Mouse (Mus musculus) stomach, postnatal 0 days (tissue): ENCODE results near the gene Slc16a13. TPM values are rescaled to one million over a fixed set of nuclear protein-coding genes. Genes with fewer than 3 reads are reported as not detected.

Experiments
- ATAC-seq: fragments of 200-750 bp; cut with Nextera tagmentation; 2 replicates; pipeline ENCODE4 v1.8.0; 2017; ENCODE audit not compliant: low FRiP score, low TSS enrichment
- DNase-seq: peaks from one replicate; pipeline ENCODE4 v3.0.0-alpha.2; 2016; ENCODE audit warnings: low spot score
- H3K27ac ChIP-seq: fragments of 300-500 bp; sonication (generic); replicated peaks from 2 replicates; pipeline ENCODE4 v1.5.1; 2014; ENCODE audit warnings: mild to moderate bottlenecking, control low read depth
- H3K27me3 ChIP-seq: fragments of 300-500 bp; sonication (generic); 2 replicates; pipeline ENCODE4 v1.6.1; 2014; ENCODE audit warnings: low read length; ENCODE audit not compliant: control insufficient read depth, insufficient read depth
- H3K36me3 ChIP-seq: fragments of 300-500 bp; sonication (generic); 2 replicates; pipeline ENCODE4 v1.6.1; 2014; ENCODE audit warnings: low read length, mixed read lengths; ENCODE audit not compliant: control insufficient read depth, insufficient read depth
- H3K4me1 ChIP-seq: fragments of 300-500 bp; sonication (generic); replicated peaks from 2 replicates; pipeline ENCODE4 v1.6.1; 2014; ENCODE audit warnings: antibody characterized with exemption; ENCODE audit not compliant: control insufficient read depth, insufficient read depth
- H3K4me2 ChIP-seq: fragments of 300-500 bp; sonication (generic); replicated peaks from 2 replicates; pipeline ENCODE4 v1.6.1; 2014; ENCODE audit warnings: low read depth, mild to moderate bottlenecking, control low read depth, moderate library complexity
- H3K4me3 ChIP-seq: fragments of 300-500 bp; sonication (generic); 2 replicates; pipeline ENCODE4 v1.5.1; 2014; ENCODE audit warnings: low read depth, low read length, control low read depth
- H3K9ac ChIP-seq: fragments of 300-500 bp; sonication (generic); 2 replicates; pipeline ENCODE4 v1.6.1; 2014; ENCODE audit warnings: mild to moderate bottlenecking, low read length, control low read depth, mixed read lengths
- H3K9me3 ChIP-seq: fragments of 300-500 bp; sonication (generic); 2 replicates; pipeline ENCODE4 v1.6.1; 2016; ENCODE audit warnings: low read length; ENCODE audit not compliant: control insufficient read depth
- CTCF ChIP-seq: IDR thresholded peaks from 2 replicates; pipeline ENCODE4 v1.5.1; 2016; ENCODE audit warnings: antibody characterized with exemption, low read depth, mild to moderate bottlenecking, moderate library complexity
- EP300 ChIP-seq: optimal IDR thresholded peaks from 2 replicates; pipeline ENCODE3; 2016; ENCODE audit warnings: antibody characterized with exemption
- WGBS: fragments of 180-500 bp; shearing (Covaris S2); extraction: QIAGEN DNeasy Blood & Tissue Kit; methylation state at CpG from one replicate; pipeline ENCODE4 v1.1.7; 2014; 5-methylcytosine and 5-hydroxymethylcytosine counted together
- polyA plus RNA-seq: library from polyadenylated mRNA; unstranded; fragments of >200 nt; fragmentation: Nextera tagmentation; extraction: Ambion mirVana; gene quantifications from 2 replicates; pipeline ENCODE4 v1.2.1, GENCODE M21; 2015

Gene Slc16a13
- polyA plus RNA-seq, 1 experiment from 2014 or later: 6.1 TPM

DNA sequence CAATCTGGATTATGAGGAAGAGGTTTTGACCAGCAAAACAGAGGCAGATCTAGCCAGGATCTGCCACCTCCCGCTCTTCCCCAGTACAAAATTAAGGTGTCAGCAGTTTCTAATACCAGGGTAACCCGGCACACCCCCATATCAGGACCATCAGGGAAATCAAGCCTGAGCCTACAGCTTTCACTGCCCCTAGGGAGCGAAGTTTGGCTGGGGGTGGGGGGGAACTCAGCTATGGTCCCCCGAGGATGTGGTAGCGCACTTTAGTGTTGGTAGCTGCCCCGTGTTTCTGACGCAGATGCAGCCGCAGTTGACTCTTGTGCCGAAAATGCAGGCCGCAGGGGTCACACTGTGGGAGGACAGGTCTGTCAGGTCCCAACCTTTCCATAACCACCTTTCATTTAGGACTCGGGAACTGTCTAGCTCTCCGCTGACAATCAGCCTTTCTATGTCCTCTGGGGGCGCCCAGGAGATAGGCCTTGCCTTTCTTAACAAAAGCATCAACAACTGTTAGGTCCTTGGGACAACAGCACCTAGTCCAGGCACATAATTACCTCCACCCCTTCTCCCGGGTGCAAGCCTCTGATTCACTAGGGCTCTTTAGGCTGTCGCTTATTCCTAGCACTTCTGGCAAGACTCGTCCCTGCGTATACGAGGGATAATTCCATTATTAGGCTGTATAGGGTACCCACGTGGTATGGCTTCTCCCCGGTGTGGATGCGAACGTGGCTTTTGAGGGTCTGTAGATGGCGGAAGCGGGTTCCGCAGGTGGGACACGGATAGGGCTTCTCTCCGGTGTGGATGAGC is 5.1 kb upstream of the Slc16a13 start:
- Histone ChIP-seq H3K36me3 (no peaks in the 10 kb centered on the region), H3K4me3 (peak overlapping the region; percentile 24), H3K9ac (peak overlapping the region; percentile 35; the same call in 1 of the 2 replicates), H3K27ac (peak overlapping the region; percentile 53; the same call in 1 of the 2 replicates), H3K27me3 (no peaks in the 10 kb centered on the region; the same call in 1 of the 2 replicates), H3K9me3 (no peaks in the 10 kb centered on the region), H3K4me1 (no peaks in the 10 kb centered on the region; the same call in 1 of the 2 replicates), H3K4me2 (peak overlapping the region; percentile 48)
- DNase-seq (no peak), ATAC-seq (no peak)
- no peak for TF ChIP-seq EP300
- no peak for TF ChIP-seq CTCF
- WGBS: 41% methylated on average over 27 of the region's 27 CpGs

DNA sequence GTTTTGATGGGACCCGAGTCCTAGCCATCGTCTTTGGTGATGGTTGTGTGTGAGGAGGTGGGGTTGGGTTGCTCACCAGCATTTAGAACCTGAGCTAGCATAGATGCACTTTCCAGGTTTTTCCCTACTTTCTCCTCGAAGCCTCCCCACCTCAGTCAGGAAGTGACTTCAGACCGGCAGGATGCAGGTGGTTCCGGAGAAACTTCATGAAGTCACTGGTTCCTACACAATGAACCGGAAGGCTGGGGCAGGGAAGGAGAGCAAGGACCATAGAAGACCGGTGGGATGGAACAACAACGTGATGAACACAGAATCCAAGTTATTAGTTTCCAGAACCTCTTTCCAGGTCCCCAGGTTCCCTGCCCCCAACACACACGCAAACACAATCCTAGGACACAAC is 2.9 kb upstream of the Slc16a13 start:
- Histone ChIP-seq H3K9me3 (no peaks in the 10 kb centered on the region), H3K36me3 (no peaks in the 10 kb centered on the region), H3K9ac (no peak overlapping the region), H3K4me3 (no peak overlapping the region), H3K4me2 (no peak overlapping the region), H3K27me3 (no peaks in the 10 kb centered on the region), H3K4me1 (no peaks in the 10 kb centered on the region; the same call in 1 of the 2 replicates), H3K27ac (0 out of 2 replicates have a peak overlapping the region, but pooled peaks have one; percentile 13)
- DNase-seq: no peak
- 80% methylated on average over 9 of the region's 9 CpGs for WGBS
- TF ChIP-seq CTCF (no peak), EP300 (no peak)
- ATAC-seq: no peak

DNA sequence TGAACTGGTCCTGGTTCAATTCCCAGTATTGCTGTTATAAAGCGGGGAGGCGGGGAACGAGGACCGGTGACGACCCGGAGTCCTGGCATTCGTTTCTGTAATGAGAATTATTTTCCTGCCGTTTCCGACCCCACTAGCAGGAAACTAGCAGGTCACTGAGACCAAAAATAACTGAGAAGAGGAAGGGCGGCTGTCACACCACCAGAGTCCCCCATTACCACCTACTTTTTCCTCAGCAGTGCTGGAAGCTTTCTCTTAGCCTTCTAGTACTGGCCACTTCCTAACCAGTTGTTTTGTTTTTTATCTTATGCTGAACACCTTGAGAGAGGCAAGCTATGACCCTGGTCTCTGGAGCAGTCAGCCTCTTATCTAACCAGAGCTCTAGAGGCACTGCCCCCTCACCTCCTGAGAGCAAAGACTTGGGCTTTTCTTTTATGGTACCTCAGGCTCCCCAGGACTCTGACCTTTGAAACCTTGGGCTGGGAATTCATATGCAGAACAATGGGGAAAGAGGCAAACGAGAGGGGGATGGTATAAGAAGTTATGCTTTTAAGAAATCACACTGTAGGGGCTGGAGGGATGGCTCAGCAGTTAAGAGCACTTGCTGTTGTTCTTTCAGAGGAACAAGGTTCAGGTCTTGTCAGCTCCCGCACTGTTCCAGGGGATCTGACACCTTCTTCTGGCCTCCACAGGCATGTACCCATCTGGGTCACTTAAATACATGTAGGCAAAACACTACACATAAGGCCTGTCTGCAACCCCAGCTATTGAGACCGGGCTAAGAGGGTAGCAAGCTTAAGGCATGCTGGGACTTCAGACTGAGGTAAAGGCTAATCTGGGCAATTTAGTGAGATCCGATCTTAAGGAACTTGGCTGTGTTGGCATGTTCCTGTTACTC is 988 bp upstream of the Slc16a13 start:
- Histone ChIP-seq H3K4me2 (peak overlapping the region; percentile 92), H3K27me3 (no peaks in the 10 kb centered on the region), H3K9me3 (no peaks in the 10 kb centered on the region), H3K4me1 (no peaks in the 10 kb centered on the region; the same call in 1 of the 2 replicates), H3K27ac (peak overlapping the region; percentile 84), H3K4me3 (peak overlapping the region; percentile 48), H3K9ac (peak overlapping the region; percentile 53), H3K36me3 (no peaks in the 10 kb centered on the region)
- TF ChIP-seq CTCF (no peak), EP300 (no peak)
- ATAC-seq (peak; percentile 18), DNase-seq (no peak)
- WGBS: 14% methylated on average over 14 of the region's 14 CpGs

DNA sequence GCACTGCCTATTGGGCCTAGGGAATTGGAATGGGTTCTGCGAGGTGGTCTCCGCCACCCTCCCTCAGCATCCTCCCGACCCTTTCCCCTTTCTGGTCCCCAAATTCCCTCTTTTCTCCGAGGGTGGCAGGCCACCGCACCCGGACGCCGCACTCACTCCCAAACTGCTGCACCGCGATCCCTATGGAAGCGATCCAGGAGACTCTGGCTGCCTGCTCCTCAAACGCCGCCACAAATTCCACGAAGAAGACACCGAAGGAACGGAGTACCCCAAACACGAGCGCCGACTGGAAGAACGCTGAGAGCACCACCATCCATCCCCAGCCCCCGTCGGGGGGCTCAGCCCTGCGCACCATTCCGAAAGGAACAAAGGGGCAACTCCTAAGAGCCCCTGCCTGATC is 541 bp downstream of the Slc16a13 start:
- 2% methylated on average over 23 of the region's 24 CpGs for WGBS
- Histone ChIP-seq H3K9me3 (no peaks in the 10 kb centered on the region), H3K4me1 (no peaks in the 10 kb centered on the region), H3K36me3 (no peaks in the 10 kb centered on the region), H3K9ac (peak overlapping the region; percentile 67), H3K4me2 (peak overlapping the region; percentile 92), H3K27me3 (no peaks in the 10 kb centered on the region), H3K4me3 (peak overlapping the region; percentile 48), H3K27ac (peak overlapping the region; percentile 84)
- DNase-seq (no peak), ATAC-seq (no peak)
- TF ChIP-seq CTCF: no peak
- no peak for TF ChIP-seq EP300

DNA sequence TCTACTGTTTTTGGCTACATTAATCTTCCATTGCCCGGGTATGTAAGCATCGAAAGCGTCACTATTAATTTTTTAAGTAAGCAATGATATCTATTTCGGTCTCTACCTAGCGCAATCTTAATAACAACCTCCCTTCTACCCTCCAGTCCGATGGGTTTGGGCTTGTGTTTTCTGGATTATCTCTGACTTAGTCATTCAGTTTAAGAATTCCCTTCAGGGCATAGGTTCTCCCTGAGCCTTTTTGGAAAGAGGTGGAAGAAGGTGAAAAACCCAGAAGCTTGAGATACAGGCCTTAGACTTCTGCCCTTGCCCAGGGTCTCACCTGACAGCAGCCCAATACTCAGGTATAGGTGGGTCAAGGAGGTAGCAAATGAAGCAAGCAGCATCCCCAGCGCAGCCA is 991 bp downstream of the Slc16a13 start:
- H3K27ac ChIP-seq: peak overlapping the region; percentile 84
- H3K36me3 ChIP-seq: no peaks in the 10 kb centered on the region
- H3K4me2 ChIP-seq: peak overlapping the region; percentile 92
- H3K4me1 ChIP-seq: no peaks in the 10 kb centered on the region
- H3K4me3 ChIP-seq: peak overlapping the region; percentile 48
- no peak for DNase-seq
- H3K9ac ChIP-seq: peak overlapping the region; percentile 67
- H3K27me3 ChIP-seq: no peaks in the 10 kb centered on the region
- 55% methylated on average over 7 of the region's 7 CpGs for WGBS
- TF ChIP-seq CTCF (no peak), EP300 (no peak)
- ATAC-seq: no peak
- H3K9me3 ChIP-seq: no peaks in the 10 kb centered on the region
